Mouse (Mus musculus) megakaryocyte-erythroid progenitor cell, adult 5-6 weeks (primary cell): ENCODE measurements at regions not wholly inside any gene's neighbourhood (a gene's known extent, or its start where the extent isn't known, plus 50 kb on each side); places are given as distances from the start of the nearest gene placed in this dataset.

Experiments
- ATAC-seq: replicated peaks from 2 replicates; pipeline ENCODE4 v1.8.0; 2016; ENCODE audit warnings: mild to moderate bottlenecking, inconsistent platforms; ENCODE audit not compliant: severe bottlenecking, poor library complexity, low FRiP score, low TSS enrichment

DNA sequence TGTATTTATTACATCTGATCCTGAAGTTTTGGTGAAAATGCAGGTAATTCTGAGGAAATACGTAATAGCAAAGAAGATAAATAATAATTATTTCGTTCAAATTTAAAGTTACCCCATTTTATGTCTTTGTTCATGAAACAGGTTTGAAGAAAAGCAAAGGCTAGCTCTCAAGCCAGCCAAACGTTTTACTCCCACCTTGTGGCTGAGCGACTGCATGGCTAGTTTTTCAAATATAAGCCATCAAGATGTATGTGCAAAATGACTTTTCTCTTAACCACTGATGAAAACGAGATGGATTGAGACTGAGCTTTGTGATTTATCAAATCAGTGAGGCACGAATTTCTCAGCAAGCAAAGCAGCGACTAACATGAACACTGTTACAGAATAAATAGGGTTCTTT is 736.5 kb upstream of the Foxg1 start:
- ATAC-seq = no peak

DNA sequence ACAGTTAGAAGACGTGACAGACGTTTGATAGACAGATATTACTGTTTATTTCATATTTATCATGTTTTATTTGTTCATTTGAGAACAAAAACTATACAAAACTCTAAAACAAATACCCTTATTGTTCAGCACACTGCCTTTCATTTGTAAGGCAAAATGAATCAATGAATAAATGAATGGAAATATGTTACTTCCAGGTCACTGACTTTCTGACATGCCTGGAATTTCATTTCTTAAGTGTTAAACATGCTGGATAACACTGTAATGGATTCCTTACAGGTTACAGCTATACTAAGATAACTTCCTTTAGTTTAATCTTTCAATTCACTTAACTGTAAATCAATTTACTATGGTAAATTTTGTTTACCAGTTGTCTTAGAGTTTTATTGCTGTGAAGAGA is 707.3 kb upstream of the Foxg1 start:
- ATAC-seq = no peak

- no peak for ATAC-seq
These were observed 701.5 kb upstream of the Foxg1 start for GRCm38 (mm10) chr12:48680957-48681356.

- no peak for ATAC-seq
These were observed 676.5 kb upstream of the Foxg1 start for GRCm38 (mm10) chr12:48705963-48706362.

DNA sequence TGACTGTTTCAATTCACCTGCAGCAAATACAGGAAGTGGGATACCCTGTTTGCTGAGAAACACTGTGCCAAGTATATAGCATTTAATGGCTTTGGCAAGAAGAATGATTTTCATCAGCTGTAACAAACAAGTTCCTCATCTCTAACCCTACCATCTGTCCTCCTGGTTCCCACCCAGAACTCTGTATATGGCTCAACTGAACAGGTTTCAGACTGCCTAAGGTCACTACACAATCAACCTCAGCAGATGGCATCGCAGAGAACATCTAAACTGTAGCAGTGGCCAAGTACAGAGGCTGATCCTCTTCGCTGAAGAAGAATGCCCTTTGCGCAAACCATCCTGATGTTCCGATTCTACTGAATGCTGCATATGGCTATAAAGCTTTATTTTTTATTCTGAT is 668.8 kb upstream of the Foxg1 start:
- no peak for ATAC-seq

- no peak for ATAC-seq
These were observed 652.6 kb upstream of the Foxg1 start for GRCm38 (mm10) chr12:48729851-48730250.

GRCm38 (mm10) chr12:48758805-48759396 is 623.6 kb upstream of the Foxg1 start:
- no peak for ATAC-seq
